Mouse (Mus musculus): ENCODE data around the gene Sec24c.

Sec24c gene

DNA sequence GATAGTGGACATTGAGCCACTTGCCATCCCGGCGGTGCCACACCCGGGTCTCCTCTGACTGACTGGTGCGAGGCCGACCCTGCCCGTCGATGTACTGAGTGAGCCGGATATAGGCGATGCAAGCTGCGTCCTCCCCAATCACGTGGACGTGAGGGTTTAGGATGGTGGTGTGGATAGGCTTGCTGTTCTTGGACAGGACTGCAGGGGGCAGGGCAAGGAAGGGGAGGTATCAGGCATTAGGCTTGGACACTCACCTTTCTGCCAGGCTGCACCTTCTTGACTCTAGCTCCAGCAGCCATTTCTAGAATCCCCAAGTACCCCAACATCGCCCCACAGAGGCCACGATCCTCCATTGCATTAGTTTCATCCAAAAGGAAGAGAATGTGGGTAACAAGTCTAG lies 63.2 kb downstream of the Sec24c start:
- DNase-seq = peak; percentile 74

DNA sequence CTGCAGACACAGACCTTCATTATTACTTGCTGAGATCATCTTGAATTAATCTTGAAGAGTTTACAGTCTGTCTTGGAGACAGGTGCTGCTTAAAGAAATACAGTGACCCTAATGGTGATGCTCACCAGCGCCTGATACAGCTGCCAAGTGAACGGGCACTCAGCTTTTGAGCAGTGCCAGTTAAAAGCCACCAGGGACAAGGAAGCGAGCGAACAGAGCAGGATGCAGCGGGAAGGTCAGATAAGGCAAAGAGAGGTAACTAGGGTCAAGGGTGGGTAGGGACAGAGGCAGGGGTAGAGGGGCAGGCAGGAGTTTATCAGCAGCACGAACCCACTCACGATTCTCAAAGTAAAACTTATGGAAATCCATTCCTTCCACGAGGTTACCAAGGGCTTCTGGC lies 64.4 kb downstream of the Sec24c start:
- no peak for DNase-seq

DNA sequence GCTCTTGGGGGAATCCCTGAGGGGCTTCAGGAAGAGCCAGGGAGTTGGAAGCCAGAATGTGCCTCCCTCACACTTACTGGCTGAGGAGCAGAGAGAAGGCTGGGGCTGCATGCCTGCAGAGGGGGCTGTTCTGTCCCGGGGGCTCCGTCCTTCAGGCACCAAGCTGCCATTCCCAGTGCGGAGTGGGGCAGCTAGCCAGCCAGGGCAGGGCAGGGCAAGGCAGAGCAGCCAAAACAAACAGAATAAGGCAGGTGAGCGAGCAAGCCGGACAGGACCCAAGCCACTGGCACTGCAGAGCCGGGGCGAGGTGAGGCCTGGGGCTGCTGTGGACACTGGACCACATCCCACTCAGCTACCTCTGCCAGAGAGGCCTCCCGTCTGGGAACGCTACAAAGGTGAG lies 67.2 kb downstream of the Sec24c start:
- DNase-seq = no peak

DNA sequence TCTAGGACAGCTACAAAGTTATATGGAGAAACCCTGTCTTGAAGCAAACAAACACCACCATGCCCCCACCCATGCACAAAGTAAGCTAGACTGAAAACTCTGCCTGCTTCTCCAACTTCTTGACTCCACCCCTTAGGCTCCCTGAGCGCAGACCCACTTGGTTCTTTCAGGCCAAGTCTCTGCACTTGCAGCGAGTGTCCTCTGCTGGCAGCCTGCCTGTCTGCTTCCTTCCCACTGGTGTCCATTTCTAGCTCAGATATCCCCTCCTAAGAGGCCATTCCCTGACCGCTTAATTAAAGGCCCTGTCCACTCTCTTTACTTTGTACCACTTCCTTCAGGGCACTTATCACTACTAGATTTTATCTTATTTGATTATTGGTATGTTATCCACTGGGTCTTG lies 69.5 kb downstream of the Sec24c start:
- no peak for DNase-seq
